Mouse (Mus musculus): ENCODE results near the gene Tekt5. TPM values are rescaled to one million over a fixed set of nuclear protein-coding genes. Genes with fewer than 3 reads are reported as not detected.

Tekt5 gene
- not detected for total RNA-seq (2021)
- long read RNA-seq, experiment 1: 0 reads
- long read RNA-seq, experiment 2: 0 reads

DNA sequence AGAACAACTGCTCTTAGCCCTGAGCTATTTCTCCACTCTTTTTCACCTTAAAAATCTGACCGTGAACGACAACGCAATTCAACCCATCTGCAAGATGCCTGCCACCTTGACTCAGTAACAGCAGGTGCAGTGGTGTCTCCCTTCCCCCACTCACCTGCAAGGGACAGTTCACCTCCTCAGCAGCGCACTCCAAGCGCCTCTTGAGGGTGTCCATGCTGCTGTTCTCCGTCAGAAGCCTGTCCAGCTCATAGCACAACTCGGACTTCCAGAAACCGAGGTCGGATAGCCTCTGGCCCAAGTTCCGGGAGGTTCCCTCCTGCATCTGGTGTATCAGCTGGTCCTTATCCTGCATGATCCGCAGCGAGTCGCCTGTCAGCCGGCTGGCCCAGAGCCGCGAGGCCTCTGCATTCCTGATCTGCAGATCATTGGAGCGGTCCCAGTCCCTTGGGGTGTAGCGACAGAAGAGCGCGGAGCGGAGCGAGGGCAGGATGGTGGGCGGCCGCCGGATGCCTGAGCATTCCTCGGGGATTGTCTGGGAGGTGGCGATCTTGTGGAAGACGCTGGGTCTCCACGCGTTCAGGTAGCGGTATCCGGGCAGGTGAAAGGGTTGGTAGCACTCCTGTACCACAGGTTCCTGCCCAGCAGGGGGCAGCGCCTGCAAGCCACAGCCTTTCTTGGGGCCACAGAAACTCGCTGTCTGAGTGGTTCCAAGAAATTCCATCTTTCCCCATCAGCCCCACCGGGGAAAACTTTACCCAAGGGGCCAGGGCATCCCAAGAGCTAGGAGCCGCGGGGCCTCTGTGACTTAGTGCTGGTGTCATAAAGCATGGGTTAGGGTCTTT lies at the start of gene Tekt5:
Tekt5 (minus strand) TSS at position 792 of the 842 bp plus-strand sequence.
- DNase-seq (ENCODE audit: low spot score): no peak

GRCm38 (mm10) chr16:10443723-10444122 lies 48.4 kb upstream of the Tekt5 start:
- DNase-seq (ENCODE audit: low spot score): no peak

DNA sequence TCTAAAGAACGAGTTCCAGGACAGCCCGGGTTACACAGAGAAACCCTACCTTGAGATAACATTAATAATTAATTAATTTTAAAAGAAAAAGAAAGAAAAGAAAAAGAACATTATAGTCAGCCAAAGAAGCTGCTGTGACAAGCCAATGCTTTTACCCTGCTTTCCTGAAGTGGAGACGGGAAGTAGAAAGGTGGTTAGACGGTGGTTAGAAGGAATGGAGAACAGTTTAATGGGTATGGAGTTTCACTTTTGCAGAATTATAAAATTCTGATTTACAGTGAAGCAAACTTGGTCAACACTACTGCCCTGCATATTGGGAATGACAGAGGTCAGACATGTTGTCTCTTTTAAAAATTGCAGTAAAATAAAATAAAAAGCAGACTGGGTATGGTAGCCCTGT lies 46.5 kb upstream of the Tekt5 start:
- DNase-seq (ENCODE audit: low spot score): no peak

- DNase-seq (ENCODE audit: low spot score): no peak
Observed at GRCm38 (mm10) chr16:10441328-10441727, 46.0 kb upstream of the Tekt5 start.

GRCm38 (mm10) chr16:10438055-10438454 lies 42.8 kb upstream of the Tekt5 start:
- no peak for DNase-seq (ENCODE audit: low spot score)

GRCm38 (mm10) chr16:10436166-10436565 lies 40.9 kb upstream of the Tekt5 start:
- DNase-seq (ENCODE audit: low spot score): no peak

DNA sequence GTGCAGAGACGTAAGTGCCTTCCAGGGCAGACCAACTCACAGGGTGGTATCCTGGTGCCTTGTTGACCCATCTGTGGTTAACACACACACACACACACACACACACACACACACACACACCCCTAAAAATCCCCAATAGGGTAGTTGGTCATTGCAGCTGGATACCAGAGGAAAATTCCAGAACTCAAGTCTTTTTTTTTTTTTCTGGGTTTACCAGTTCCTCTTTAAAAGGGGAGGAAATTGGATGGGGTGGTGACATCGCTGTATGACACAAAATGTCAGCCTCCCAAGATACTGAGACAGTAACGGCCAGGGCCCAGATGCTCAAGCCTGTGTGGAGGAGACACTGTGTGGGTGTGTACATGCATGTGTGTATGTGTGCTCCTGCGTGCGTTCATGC lies 38.1 kb upstream of the Tekt5 start:
- no peak for DNase-seq (ENCODE audit: low spot score)

GRCm38 (mm10) chr16:10432387-10432786 lies 37.1 kb upstream of the Tekt5 start:
- DNase-seq (ENCODE audit: low spot score): no peak

GRCm38 (mm10) chr16:10431911-10432310 lies 36.6 kb upstream of the Tekt5 start:
- no peak for DNase-seq (ENCODE audit: low spot score)

- no peak for DNase-seq (ENCODE audit: low spot score)
Observed at GRCm38 (mm10) chr16:10420447-10421054, 25.3 kb upstream of the Tekt5 start.

GRCm38 (mm10) chr16:10417723-10418259 lies 22.5 kb upstream of the Tekt5 start:
- DNase-seq (ENCODE audit: low spot score): no peak

DNA sequence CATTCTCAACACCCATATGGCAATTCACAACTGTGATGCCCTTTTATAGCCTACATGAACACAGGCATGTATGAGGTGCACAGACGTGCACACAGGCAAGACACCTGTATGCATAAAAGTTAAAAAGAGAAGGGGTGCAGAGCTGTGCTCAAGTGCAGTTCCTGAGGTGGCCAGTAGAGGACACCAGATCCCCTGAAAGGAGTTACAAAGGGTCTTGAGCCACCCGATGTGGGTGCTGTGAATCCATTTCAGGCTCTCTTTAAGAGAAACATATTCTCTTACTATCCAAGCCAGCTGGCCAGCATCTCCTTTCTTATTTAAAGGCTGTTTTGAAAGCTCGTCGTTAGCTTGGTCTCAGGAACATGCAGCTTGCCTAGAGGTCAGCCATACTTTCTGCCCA lies 21.6 kb upstream of the Tekt5 start:
- DNase-seq (ENCODE audit: low spot score): no peak

DNA sequence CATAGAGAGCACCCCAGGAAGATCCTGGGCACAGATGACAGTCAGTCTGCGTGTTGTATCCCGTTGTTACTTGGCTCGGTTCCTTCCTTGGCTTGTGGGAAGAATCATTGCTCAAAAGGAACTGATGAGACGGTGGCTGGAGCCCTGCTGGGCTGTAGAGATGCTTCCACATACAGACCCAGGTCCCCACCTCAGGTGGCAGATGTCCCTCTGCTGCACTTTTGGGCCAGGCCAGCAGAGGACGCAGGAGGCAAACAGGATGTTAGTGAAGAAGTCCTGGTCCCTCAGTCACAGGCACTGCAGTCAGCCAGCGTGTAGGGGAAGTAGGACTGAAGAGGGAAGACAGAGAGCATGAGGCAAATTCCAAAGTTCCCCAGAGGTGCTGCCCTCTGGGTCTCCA lies 20.7 kb upstream of the Tekt5 start:
- peak; percentile 26 for DNase-seq (ENCODE audit: low spot score)

DNA sequence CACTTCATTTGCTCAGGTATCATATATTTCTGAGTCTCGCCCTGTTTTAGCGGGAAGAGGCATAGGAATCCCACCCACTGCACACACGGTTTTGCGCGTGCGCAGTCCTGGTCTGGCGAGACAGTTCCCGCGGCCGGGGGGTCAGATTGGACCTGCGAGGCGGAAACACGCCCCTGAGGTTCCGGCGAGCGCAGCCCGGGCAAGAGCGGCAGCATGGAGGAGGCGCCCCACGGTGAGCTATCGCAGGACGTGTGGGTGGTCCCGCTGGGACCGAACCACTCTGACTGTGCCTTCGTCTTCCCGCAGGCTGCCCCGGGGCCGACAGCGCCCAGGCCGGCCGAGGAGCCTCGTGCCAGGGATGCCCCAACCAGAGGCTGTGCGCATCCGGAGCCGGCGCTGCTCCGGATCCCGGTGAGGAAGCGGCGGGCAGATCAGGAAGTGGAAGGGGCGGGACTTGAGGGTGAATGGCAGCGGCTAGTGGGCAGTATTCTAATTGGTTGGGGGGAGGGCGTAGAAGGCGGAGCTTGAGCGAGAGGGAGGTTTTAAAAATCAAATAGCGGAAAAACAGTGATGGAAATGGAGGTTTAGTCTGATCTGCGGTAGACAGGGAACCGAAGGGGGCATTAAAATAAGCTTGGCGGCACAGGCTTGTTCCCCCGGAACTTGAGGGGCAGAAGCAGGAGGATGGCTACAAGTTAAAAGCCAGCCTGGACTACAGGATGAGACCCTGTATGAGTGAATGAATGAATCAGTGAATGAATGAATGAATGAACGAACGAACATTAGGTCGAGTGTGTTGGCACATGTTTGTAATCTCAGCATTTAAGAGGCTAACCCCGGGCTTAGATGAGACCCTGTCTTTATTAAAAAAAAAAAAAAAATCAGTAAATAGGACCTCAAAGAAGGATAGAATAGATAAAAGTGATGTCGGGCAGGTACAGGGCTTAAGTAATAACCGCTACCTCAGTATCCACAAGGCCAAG lies 16.8 kb upstream of the Tekt5 start, which contains the start of gene Nubp1:
Nubp1 (plus strand) TSS at position 185 of the 983 bp plus-strand sequence.
- DNase-seq (ENCODE audit: low spot score): peak; percentile 93

DNA sequence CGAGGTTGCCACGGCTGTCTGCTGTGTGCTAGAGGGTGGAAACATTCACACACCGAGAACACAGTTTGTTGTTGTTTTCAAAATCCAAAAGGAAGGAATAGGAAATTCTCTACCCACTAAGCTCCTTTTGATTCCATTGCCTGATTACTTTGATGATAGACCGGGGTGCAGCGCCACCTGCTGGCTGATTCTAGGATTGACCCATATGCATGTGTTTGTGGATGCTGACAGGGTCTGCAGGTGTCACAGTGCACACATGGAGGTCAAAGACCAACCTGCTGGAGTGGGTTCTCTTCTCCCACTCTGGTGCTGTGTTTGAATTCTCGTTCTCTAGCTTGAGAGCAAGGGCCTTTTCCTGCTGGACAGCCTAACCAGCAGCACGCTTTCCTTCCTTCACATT lies 3.9 kb upstream of the Tekt5 start:
- peak; percentile 78 for DNase-seq (ENCODE audit: low spot score)

DNA sequence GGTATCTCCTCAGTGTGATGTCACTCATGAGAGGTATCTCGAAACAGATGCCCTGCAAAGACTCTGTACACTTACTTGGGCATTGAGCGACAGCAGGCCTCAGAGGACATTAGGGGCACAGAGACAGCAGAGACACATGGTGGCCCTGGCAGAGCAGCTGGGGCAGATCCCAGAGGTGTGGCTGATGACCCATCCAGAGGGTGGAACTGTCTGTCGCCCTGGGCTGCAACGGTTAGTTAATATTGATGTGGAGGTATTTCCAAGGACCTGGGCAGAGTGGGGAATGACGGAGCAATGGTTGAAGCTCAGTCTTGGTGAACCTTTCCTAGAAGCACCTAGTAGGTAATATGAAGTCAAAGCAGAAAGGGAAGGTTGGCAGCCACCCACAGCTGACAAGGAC lies 3.5 kb upstream of the Tekt5 start:
- DNase-seq (ENCODE audit: low spot score): no peak

DNA sequence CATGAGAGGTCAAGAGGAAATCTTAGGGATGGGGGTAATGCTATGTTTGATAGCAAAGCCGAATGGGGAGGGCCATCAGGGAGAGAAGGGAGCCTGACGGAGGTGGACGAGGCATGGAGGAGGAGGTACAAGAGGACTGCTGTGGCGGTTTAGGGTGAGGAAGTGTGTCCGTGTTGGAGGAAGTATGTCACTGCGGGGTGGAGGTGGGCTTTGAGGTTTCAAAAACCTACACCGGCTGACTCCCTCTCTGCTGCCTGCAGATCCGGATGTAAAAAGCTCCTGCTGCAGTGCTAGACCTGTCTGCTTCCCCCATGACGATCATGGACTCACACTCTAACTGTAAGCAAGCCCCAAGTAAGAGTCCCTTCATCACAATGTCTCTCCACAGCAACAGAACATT lies 2.7 kb downstream of the Tekt5 start:
- DNase-seq (ENCODE audit: low spot score): no peak

GRCm38 (mm10) chr16:10388634-10389365 lies 6.5 kb downstream of the Tekt5 start:
- no peak for DNase-seq (ENCODE audit: low spot score)

DNA sequence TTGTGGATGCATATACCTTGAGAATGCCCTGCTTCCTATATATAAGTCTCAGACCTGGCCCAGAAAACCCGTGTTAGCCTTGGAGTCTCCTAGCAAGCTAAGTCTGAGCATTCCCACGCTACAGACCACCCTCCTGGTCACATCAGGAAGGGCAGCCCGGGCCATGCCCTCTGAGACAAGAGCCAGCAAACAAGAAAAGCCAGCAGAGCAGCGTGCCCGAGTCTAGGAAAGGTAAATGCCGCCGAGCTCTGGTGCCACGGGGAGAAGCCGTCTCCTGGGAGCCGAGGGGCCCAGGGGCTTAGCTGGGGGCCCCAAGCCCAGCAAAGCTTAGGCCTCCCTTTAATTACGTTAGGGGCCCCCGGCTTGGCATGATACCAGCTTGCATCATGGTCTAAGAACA lies 10.0 kb downstream of the Tekt5 start:
- DNase-seq (ENCODE audit: low spot score): no peak

- DNase-seq (ENCODE audit: low spot score): no peak
Observed at GRCm38 (mm10) chr16:10384544-10384943, 10.7 kb downstream of the Tekt5 start.

DNA sequence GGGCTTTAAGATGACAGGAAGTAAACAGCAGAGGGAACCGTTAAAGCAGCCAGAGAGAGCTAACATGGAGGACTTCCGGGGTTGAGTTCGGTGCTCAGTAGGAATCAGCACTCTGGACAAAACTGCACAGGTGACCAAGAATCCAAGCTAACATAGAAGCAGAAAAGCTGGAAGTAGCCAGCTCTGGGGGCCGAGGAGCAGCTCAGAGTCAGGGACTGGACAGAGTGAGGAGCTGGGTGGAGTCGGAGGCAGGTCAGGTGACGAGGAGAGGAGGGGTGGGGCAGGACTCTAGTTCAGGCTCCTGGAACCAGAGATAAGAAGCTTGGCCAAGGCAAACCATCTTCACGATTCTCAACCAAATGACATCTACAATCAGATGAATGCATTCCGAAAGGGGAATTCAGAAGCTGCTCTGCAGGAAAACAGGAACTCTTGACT lies 11.2 kb downstream of the Tekt5 start:
- no peak for DNase-seq (ENCODE audit: low spot score)

Data from gastrocnemius, adult 18-20 months (tissue).